In the genomic region with DNA sequence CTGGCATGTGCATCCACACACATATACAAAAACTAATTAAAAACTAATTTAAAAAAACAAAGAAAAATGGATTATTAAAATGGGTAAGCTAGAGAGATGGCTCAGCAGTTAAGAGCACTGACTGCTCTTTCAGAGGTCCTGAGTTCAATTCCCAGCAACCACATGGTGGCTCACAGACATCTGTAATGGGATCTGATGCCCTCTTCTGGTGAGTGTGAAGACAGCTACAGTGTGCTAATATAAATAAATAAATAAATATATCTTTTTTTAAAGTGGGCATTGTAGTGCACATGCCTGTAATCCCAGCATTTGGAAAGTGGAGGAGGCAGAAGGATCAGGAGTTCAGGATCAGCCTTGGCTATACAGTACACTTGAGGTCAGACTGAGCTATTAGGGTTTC, we compare ENCODE assay signal across 30 mouse cellular contexts. TPM values are rescaled to one million over a fixed set of nuclear protein-coding genes. Genes with fewer than 3 reads are reported as not detected.
DNase-seq lines count a peak whose midpoint lies in the region; ATAC-seq and TF ChIP-seq lines count a peak whose summit lies in the region.
"Had no signal": no experiment of that assay in that cellular context is flagged by ENCODE, and none has a peak within 500 bp of the region (broad histone marks: within the 10 kb centered on the region; RNA-seq: fewer than 3 reads in every experiment).

No protein-coding gene starts in this region.

- no peak overlapping the region for H3K4me2 ChIP-seq in kidney, postnatal 0 days (ENCODE audit: low read length)
- H3K4me2 ChIP-seq in stomach, postnatal 0 days (replicated peaks; ENCODE audit: low read depth), result no peak overlapping the region
- H3K4me2 ChIP-seq: embryonic facial prominence, embryonic 13.5 days; heart, embryonic 15.5 days; kidney, embryonic 15.5 days; midbrain, embryonic 15.5 days; stomach, embryonic 15.5 days had no signal

- no peak overlapping the region for H3K27ac ChIP-seq in heart, adult 2 months
- H3K27ac ChIP-seq in kidney, postnatal 0 days, result no peak overlapping the region
- H3K27ac ChIP-seq in stomach, postnatal 0 days (replicated peaks), result no peak overlapping the region
- H3K27ac ChIP-seq: embryonic facial prominence, embryonic 13.5 days; heart, embryonic 15.5 days; kidney, embryonic 15.5 days; midbrain, embryonic 15.5 days; stomach, embryonic 15.5 days had no signal

- no peak for ATAC-seq in kidney, postnatal 0 days (replicated peaks; ENCODE audit: low FRiP score, low read depth)
- ATAC-seq in stomach, postnatal 0 days (ENCODE audit: low FRiP score, low TSS enrichment), result no peak
- ATAC-seq: forebrain, embryonic 14.5 days; midbrain, embryonic 15.5 days had no signal

- no peaks in the 10 kb centered on the region for H3K9me3 ChIP-seq in kidney, postnatal 0 days (replicated peaks; ENCODE audit: low read length)
- no peaks in the 10 kb centered on the region for H3K9me3 ChIP-seq in stomach, postnatal 0 days (ENCODE audit: control insufficient read depth, low read length)
- H3K9me3 ChIP-seq: embryonic facial prominence, embryonic 13.5 days; heart, embryonic 15.5 days; kidney, embryonic 15.5 days; megakaryocyte, embryonic 14.5 days; midbrain, embryonic 15.5 days; stomach, embryonic 15.5 days had no signal

- no peaks in the 10 kb centered on the region; the same call in 1 of the 2 replicates for H3K4me1 ChIP-seq in heart, adult 2 months (ENCODE audit: control insufficient read depth, insufficient read depth, low read length)
- no peaks in the 10 kb centered on the region for H3K4me1 ChIP-seq in kidney, postnatal 0 days (replicated peaks; ENCODE audit: insufficient read depth, low read length)
- no peaks in the 10 kb centered on the region for H3K4me1 ChIP-seq in stomach, postnatal 0 days (replicated peaks; ENCODE audit: control insufficient read depth, insufficient read depth)
- H3K4me1 ChIP-seq: heart, embryonic 15.5 days; stomach, embryonic 15.5 days had no signal

- H3K4me3 ChIP-seq in heart, adult 2 months, result no peak overlapping the region
- H3K4me3 ChIP-seq in kidney, postnatal 0 days (replicated peaks; ENCODE audit: low read depth, low read length), result no peak overlapping the region
- H3K4me3 ChIP-seq in stomach, postnatal 0 days (ENCODE audit: low read depth, low read length), result no peak overlapping the region
- H3K4me3 ChIP-seq: embryonic facial prominence, embryonic 13.5 days; heart, embryonic 15.5 days; kidney, embryonic 15.5 days; megakaryocyte, embryonic 14.5 days; midbrain, embryonic 15.5 days; stomach, embryonic 15.5 days had no signal

- no peak for TF ChIP-seq EP300 in heart, adult 2 months (IDR thresholded peaks at IDR 0.05; ENCODE audit: insufficient read depth, low read depth, low read length)
- no peak for TF ChIP-seq EP300 in stomach, postnatal 0 days (optimal IDR thresholded peaks at IDR 0.05)

- no peaks in the 10 kb centered on the region for H3K36me3 ChIP-seq in heart, adult 2 months (ENCODE audit: control insufficient read depth, insufficient read depth, low read length)
- H3K36me3 ChIP-seq in kidney, postnatal 0 days (ENCODE audit: insufficient read depth, low read length), result no peaks in the 10 kb centered on the region
- H3K36me3 ChIP-seq in stomach, postnatal 0 days (ENCODE audit: control insufficient read depth, insufficient read depth, low read length), result no peaks in the 10 kb centered on the region
- H3K36me3 ChIP-seq: embryonic facial prominence, embryonic 13.5 days; heart, embryonic 15.5 days; kidney, embryonic 15.5 days; midbrain, embryonic 15.5 days; stomach, embryonic 15.5 days had no signal

- H3K79me2 ChIP-seq in heart, adult 2 months (replicated peaks; ENCODE audit: control insufficient read depth, insufficient read depth, low read length), result no peaks in the 10 kb centered on the region

- TF ChIP-seq POLR2A in heart, adult 2 months (IDR thresholded peaks at IDR 0.05; ENCODE audit: insufficient read depth, low read depth, low read length), result no peak

- no peaks in the 10 kb centered on the region for H3K27me3 ChIP-seq in heart, adult 2 months (ENCODE audit: control insufficient read depth, insufficient read depth, low read length)
- H3K27me3 ChIP-seq in kidney, postnatal 0 days (ENCODE audit: insufficient read depth, low read length), result no peaks in the 10 kb centered on the region
- no peaks in the 10 kb centered on the region for H3K27me3 ChIP-seq in stomach, postnatal 0 days (ENCODE audit: control insufficient read depth, insufficient read depth, low read length)
- H3K27me3 ChIP-seq: embryonic facial prominence, embryonic 13.5 days; heart, embryonic 15.5 days; kidney, embryonic 15.5 days; megakaryocyte, embryonic 14.5 days; midbrain, embryonic 15.5 days; stomach, embryonic 15.5 days had no signal

- no peak overlapping the region for H3K9ac ChIP-seq in heart, adult 2 months (ENCODE audit: low read depth, low read length)
- no peak overlapping the region for H3K9ac ChIP-seq in kidney, postnatal 0 days (ENCODE audit: low read depth, low read length)
- no peak overlapping the region for H3K9ac ChIP-seq in stomach, postnatal 0 days (ENCODE audit: low read length)
- H3K9ac ChIP-seq: embryonic facial prominence, embryonic 13.5 days; heart, embryonic 15.5 days; kidney, embryonic 15.5 days; midbrain, embryonic 15.5 days; stomach, embryonic 15.5 days had no signal

- DNase-seq in heart, adult 2 months, result no peak
- no peak for DNase-seq in heart, adult 11 months
- no peak for DNase-seq in kidney, postnatal 0 days (ENCODE audit: low spot score)
- DNase-seq in kidney, adult 11 months, result no peak
- peak; percentile 56 for DNase-seq in lung, postnatal 36 days
- no peak for DNase-seq in lung, postnatal 14 days
- no peak for DNase-seq in stomach, postnatal 0 days (ENCODE audit: low spot score)
- DNase-seq in T-cell, adult 2 months (ENCODE audit: low spot score), result no peak
- DNase-seq: adrenal gland, postnatal 14 days; B cell, adult 2 months; cerebellum, postnatal 10 days; left cerebral cortex, postnatal 4 days; retina, postnatal 1 day; thymus, adult 2 months had no signal

- TF ChIP-seq CTCF in heart, adult 2 months (IDR thresholded peaks at IDR 0.05), result peak; percentile 79
- peak; percentile 60 for TF ChIP-seq CTCF in kidney, postnatal 0 days (IDR thresholded peaks at IDR 0.05; ENCODE audit: low read depth)
- TF ChIP-seq CTCF in stomach, postnatal 0 days (IDR thresholded peaks at IDR 0.05; ENCODE audit: low read depth), result peak; percentile 60

- intact Hi-C loops in heart, adult 2 months (cut with DNase I), result no loop called here

RNA-seq across cellular contexts. Expression of a gene that starts 2.8 kb away (rescaled TPM):
- total RNA-seq in heart, adult 2 months (2021), result 10 to 100 TPM; 53.4 to 61.4 TPM
- 26.5 and 54.5 TPM in 2 replicates for polyA plus RNA-seq in heart, adult 2 months (2012; rRNA removed)
- polyA plus RNA-seq in kidney, postnatal 0 days (2015; fragmentation: Nextera tagmentation; extraction: Ambion mirVana), result 35.0 and 37.4 TPM in 2 replicates
- 34.5 and 38.8 TPM in 2 replicates for polyA plus RNA-seq in stomach, postnatal 0 days (2015; fragmentation: Nextera tagmentation; extraction: Ambion mirVana)

RNA-seq across cellular contexts. Expression of a gene that starts 5.5 kb away (rescaled TPM):
- not detected for total RNA-seq in heart, adult 2 months (2021)
- not detected in 2 replicates for polyA plus RNA-seq in heart, adult 2 months (2012; rRNA removed)
- polyA plus RNA-seq in kidney, postnatal 0 days (2015; fragmentation: Nextera tagmentation; extraction: Ambion mirVana), result 0.09 and 0.18 TPM in 2 replicates
- 0.07 and 0.11 TPM in 2 replicates for polyA plus RNA-seq in stomach, postnatal 0 days (2015; fragmentation: Nextera tagmentation; extraction: Ambion mirVana)
- total RNA-seq: adrenal gland, postnatal 14 days; gastrocnemius, adult 18-20 months; granulocyte monocyte progenitor cell, adult 5-6 weeks; layer of hippocampus, adult 18-20 months; left cerebral cortex, postnatal 4 days; liver, adult 2 months; neutrophil, adult 5-6 weeks had no signal
- polyA plus RNA-seq: brain, embryonic 14.5 days; liver, adult 2 months; thymus, adult 2 months; urinary bladder, adult 2 months had no signal

RNA-seq across cellular contexts. Expression of a gene that starts 17.2 kb away (rescaled TPM):
- 10 to 100 TPM; 21.8 to 28.0 TPM for total RNA-seq in heart, adult 2 months (2021)
- 18.0 and 19.6 TPM in 2 replicates for polyA plus RNA-seq in heart, adult 2 months (2012; rRNA removed)
- 243 and 244 TPM in 2 replicates for polyA plus RNA-seq in kidney, postnatal 0 days (2015; fragmentation: Nextera tagmentation; extraction: Ambion mirVana)
- polyA plus RNA-seq in stomach, postnatal 0 days (2015; fragmentation: Nextera tagmentation; extraction: Ambion mirVana), result 111 and 123 TPM in 2 replicates

RNA-seq across cellular contexts. Expression of a gene that starts 24.5 kb away (rescaled TPM):
- 1 to 10 TPM; 5.8 to 5.9 TPM for total RNA-seq in heart, adult 2 months (2021)
- polyA plus RNA-seq in heart, adult 2 months (2012; rRNA removed), result not detected in 2 replicates
- polyA plus RNA-seq in kidney, postnatal 0 days (2015; fragmentation: Nextera tagmentation; extraction: Ambion mirVana), result not detected in 2 replicates
- not detected in 2 replicates for polyA plus RNA-seq in stomach, postnatal 0 days (2015; fragmentation: Nextera tagmentation; extraction: Ambion mirVana)
- total RNA-seq: adrenal gland, postnatal 14 days; granulocyte monocyte progenitor cell, adult 5-6 weeks; liver, adult 2 months had no signal
- polyA plus RNA-seq: embryonic facial prominence, embryonic 13.5 days; forebrain, embryonic 14.5 days; heart, embryonic 15.5 days; hindbrain, embryonic 11.5 days; kidney, embryonic 15.5 days; liver, adult 2 months; lung, embryonic 16.5 days; midbrain, embryonic 15.5 days; stomach, embryonic 15.5 days; thymus, adult 2 months; urinary bladder, adult 2 months had no signal

RNA-seq across cellular contexts. Expression of a gene that starts 24.8 kb away (rescaled TPM):
- total RNA-seq in heart, adult 2 months (2021), result 10 to 100 TPM; 11.5 to 14.2 TPM
- 6.8 and 10.4 TPM in 2 replicates for polyA plus RNA-seq in heart, adult 2 months (2012; rRNA removed)
- 33.3 and 34.6 TPM in 2 replicates for polyA plus RNA-seq in kidney, postnatal 0 days (2015; fragmentation: Nextera tagmentation; extraction: Ambion mirVana)
- polyA plus RNA-seq in stomach, postnatal 0 days (2015; fragmentation: Nextera tagmentation; extraction: Ambion mirVana), result 18.1 and 18.2 TPM in 2 replicates
